Comparison of ENCODE assay signal across 11 mouse cellular contexts in genomic region chr4:154409841-154410240, GRCm38 (mm10).
DNase-seq lines count a peak whose midpoint lies in the region; ATAC-seq and TF ChIP-seq lines count a peak whose summit lies in the region.
"Had no signal": no experiment of that assay in that cellular context is flagged by ENCODE, and none has a peak within 500 bp of the region (broad histone marks: within the 10 kb centered on the region; RNA-seq: fewer than 3 reads in every experiment).

No protein-coding gene starts in this region.

- no peak for TF ChIP-seq POLR2A in ES-Bruce4 (IDR thresholded peaks at IDR 0.05; ENCODE audit: insufficient read depth, low read length)

- H3K27me3 ChIP-seq in kidney, embryonic 15.5 days: peaks cover 86% of the 10 kb centered on the region
- no peaks in the 10 kb centered on the region for H3K27me3 ChIP-seq in ES-Bruce4 (ENCODE audit: control insufficient read depth, insufficient read depth, low read length, poor library complexity, severe bottlenecking)
- peaks cover 81% of the 10 kb centered on the region for H3K27me3 ChIP-seq in embryonic facial prominence, embryonic 10.5 days (replicated peaks; ENCODE audit: low read depth, poor library complexity, severe bottlenecking)
- H3K27me3 ChIP-seq in intestine, embryonic 16.5 days (replicated peaks; ENCODE audit: control insufficient read depth, insufficient read depth, low read length): no peaks in the 10 kb centered on the region

- no peak for TF ChIP-seq CTCF in ES-Bruce4 (IDR thresholded peaks at IDR 0.05; ENCODE audit: low read depth, low read length)

- 65% methylated on average over 10 of the region's 10 CpGs for WGBS in kidney, embryonic 15.5 days
- WGBS in embryonic facial prominence, embryonic 10.5 days: 64% methylated on average over 10 of the region's 10 CpGs
- WGBS in intestine, embryonic 16.5 days: 61% methylated on average over 10 of the region's 10 CpGs

- no peaks in the 10 kb centered on the region for H3K9me3 ChIP-seq in kidney, embryonic 15.5 days (replicated peaks)
- H3K9me3 ChIP-seq in ES-Bruce4 (replicated peaks; ENCODE audit: control insufficient read depth, insufficient read depth, low read length, poor library complexity, severe bottlenecking): no peaks in the 10 kb centered on the region
- H3K9me3 ChIP-seq in embryonic facial prominence, embryonic 10.5 days: no peaks in the 10 kb centered on the region
- H3K9me3 ChIP-seq in intestine, embryonic 16.5 days (ENCODE audit: control insufficient read depth, low read length): no peaks in the 10 kb centered on the region

- peak overlapping the region; percentile 63; the same call in 1 of the 2 replicates for H3K27ac ChIP-seq in kidney, embryonic 15.5 days
- H3K27ac ChIP-seq in ES-Bruce4 (ENCODE audit: insufficient read depth, low read length): no peak overlapping the region
- H3K27ac ChIP-seq in embryonic facial prominence, embryonic 10.5 days (replicated peaks): peak overlapping the region; percentile 58; the same call in 1 of the 2 replicates
- peak overlapping the region; percentile 79 for H3K27ac ChIP-seq in intestine, embryonic 16.5 days (ENCODE audit: low read length)

- no peak for DNase-seq in kidney, adult 9 months
- DNase-seq in embryonic facial prominence, embryonic 10.5 days (ENCODE audit: low spot score): no peak
- no peak for DNase-seq in heart, adult 8-10 months (ENCODE audit: low spot score)
- no peak for DNase-seq in spleen, postnatal 4 days (ENCODE audit: low spot score in 2 of 2)
- DNase-seq: liver, postnatal 0 days had no signal

- no peaks in the 10 kb centered on the region for H3K36me3 ChIP-seq in kidney, embryonic 15.5 days
- H3K36me3 ChIP-seq in ES-Bruce4 (ENCODE audit: control insufficient read depth, insufficient read depth, low read length, poor library complexity, severe bottlenecking): no peaks in the 10 kb centered on the region
- no peaks in the 10 kb centered on the region; the same call in 1 of the 2 replicates for H3K36me3 ChIP-seq in embryonic facial prominence, embryonic 10.5 days (replicated peaks)
- H3K36me3 ChIP-seq in intestine, embryonic 16.5 days (ENCODE audit: control insufficient read depth, insufficient read depth, low read length): no peaks in the 10 kb centered on the region

- H3K4me1 ChIP-seq in kidney, embryonic 15.5 days: peaks cover 77% of the 10 kb centered on the region
- H3K4me1 ChIP-seq in ES-Bruce4 (ENCODE audit: control insufficient read depth, insufficient read depth, low read length): no peaks in the 10 kb centered on the region
- H3K4me1 ChIP-seq in embryonic facial prominence, embryonic 10.5 days: peaks cover 86% of the 10 kb centered on the region
- peaks cover 42% of the 10 kb centered on the region for H3K4me1 ChIP-seq in intestine, embryonic 16.5 days (ENCODE audit: control insufficient read depth, insufficient read depth, low read length)

- H3K4me2 ChIP-seq in kidney, embryonic 15.5 days: no peak overlapping the region
- 0 out of 2 replicates have a peak overlapping the region, but pooled peaks have one; percentile 37 for H3K4me2 ChIP-seq in intestine, embryonic 16.5 days (ENCODE audit: low read depth, low read length)

- no peak overlapping the region for H3K9ac ChIP-seq in kidney, embryonic 15.5 days
- peak overlapping the region; percentile 24; the same call in 1 of the 2 replicates for H3K9ac ChIP-seq in ES-Bruce4 (ENCODE audit: low read depth, poor library complexity, severe bottlenecking)
- 0 out of 2 replicates have a peak overlapping the region, but pooled peaks have one; percentile 50 for H3K9ac ChIP-seq in intestine, embryonic 16.5 days (ENCODE audit: low read depth, low read length)
- H3K9ac ChIP-seq: liver, postnatal 0 days had no signal

- TF ChIP-seq EP300 in ES-Bruce4 (IDR thresholded peaks at IDR 0.05; ENCODE audit: insufficient read depth, low read depth, low read length): no peak

- no peak overlapping the region for H3K4me3 ChIP-seq in kidney, embryonic 15.5 days (replicated peaks)
- H3K4me3 ChIP-seq in ES-Bruce4 (ENCODE audit: low read depth, low read length): peak overlapping the region; percentile 10; the same call in 1 of the 2 replicates
- no peak overlapping the region for H3K4me3 ChIP-seq in embryonic facial prominence, embryonic 10.5 days
- H3K4me3 ChIP-seq in intestine, embryonic 16.5 days (ENCODE audit: low read length): no peak overlapping the region

- no peak for ATAC-seq in kidney, embryonic 15.5 days (replicated peaks; ENCODE audit: low FRiP score)
- no peak for ATAC-seq in intestine, embryonic 16.5 days
- no peak for ATAC-seq in activated CD4-positive, CD25-positive, alpha-beta regulatory T cell, adult 4 months
- ATAC-seq: CD4-positive, CD25-positive, alpha-beta regulatory T cell, adult 4 months; inflammation-experienced regulatory T-cells, adult 6 months; liver, postnatal 0 days had no signal
